Mouse (Mus musculus): ENCODE data around the gene Ada. TPM values are rescaled to one million over a fixed set of nuclear protein-coding genes. Genes with fewer than 3 reads are reported as not detected.

Gene Ada
- total and polyA plus RNA-seq, 3 experiments = 18.0 to 24.0 (median 19.9) TPM

- H3K9me3 ChIP-seq (replicated peaks; ENCODE audit: low read length) = no peaks in the 10 kb centered on the region
- H3K4me2 ChIP-seq (ENCODE audit: insufficient read depth, low read depth, poor library complexity, severe bottlenecking) = no peak overlapping the region
- no peak for DNase-seq (ENCODE audit: extremely low read depth)
- H3K27me3 ChIP-seq (replicated peaks) = no peaks in the 10 kb centered on the region
- no peak overlapping the region for H3K9ac ChIP-seq (ENCODE audit: insufficient read depth, low read depth)
- peaks cover 72% of the 10 kb centered on the region for H3K79me2 ChIP-seq (replicated peaks; ENCODE audit: control insufficient read depth, extremely low read depth, insufficient read depth, poor library complexity, severe bottlenecking)
- peaks cover 11 to 82% of the 10 kb centered on the region in 2 experiments for H3K36me3 ChIP-seq (replicated peaks in 1 of 2; ENCODE audit: control insufficient read depth in 1 of 2, insufficient read depth in 1 of 2, low read length in 1 of 2)
- dilution Hi-C loops (cut with MboI; ENCODE audit: extremely low pct_ligation_motif_present, extremely low pct_unique_long_range_greater_than_20kb, low sequenced_read_pairs) = no loop called here
- peaks cover 40 to 96% of the 10 kb centered on the region in 2 experiments for H3K4me1 ChIP-seq (ENCODE audit: control insufficient read depth in 1 of 2, insufficient read depth in 2 of 2)
- no peak overlapping the region for H3K4me3 ChIP-seq (replicated peaks in 1 of 3; ENCODE audit: low read depth in 2 of 3, low read length in 2 of 3, poor library complexity in 1 of 3)
- TF ChIP-seq ZNF384 (IDR thresholded peaks at IDR 0.05; ENCODE audit: low read depth, low read length) = peak; percentile 39; the same call in 1 of the 2 replicates
- no peak for TF ChIP-seq HCFC1 (IDR thresholded peaks at IDR 0.05; ENCODE audit: low read depth, low read length)
- in situ Hi-C loops (cut with MboI; ENCODE audit: low pct_ligation_motif_present, low pct_unique_long_range_greater_than_20kb, low sequenced_read_pairs) = no loop called here
- peak overlapping the region; percentile 30; the same call in 1 of the 2 replicates for H3K27ac ChIP-seq (ENCODE audit: insufficient read depth, low read depth)
Measured at GRCm38 (mm10) chr2:163713340-163713739, 36.7 kb downstream of the Ada start.

GRCm38 (mm10) chr2:163712874-163713273 is 37.2 kb downstream of the Ada start:
- DNase-seq (ENCODE audit: extremely low read depth) = no peak
- H3K27ac ChIP-seq (ENCODE audit: insufficient read depth, low read depth) = peak overlapping the region; percentile 88
- H3K4me3 ChIP-seq (replicated peaks in 1 of 3; ENCODE audit: low read depth in 2 of 3, low read length in 2 of 3, poor library complexity in 1 of 3) = no peak overlapping the region
- dilution Hi-C loops (cut with MboI; ENCODE audit: extremely low pct_ligation_motif_present, extremely low pct_unique_long_range_greater_than_20kb, low sequenced_read_pairs) (no loop called here), in situ Hi-C loops (cut with MboI; ENCODE audit: low pct_ligation_motif_present, low pct_unique_long_range_greater_than_20kb, low sequenced_read_pairs) (no loop called here)
- peaks cover 72% of the 10 kb centered on the region for H3K79me2 ChIP-seq (replicated peaks; ENCODE audit: control insufficient read depth, extremely low read depth, insufficient read depth, poor library complexity, severe bottlenecking)
- peaks cover 41 to 96% of the 10 kb centered on the region in 2 experiments for H3K4me1 ChIP-seq (ENCODE audit: control insufficient read depth in 1 of 2, insufficient read depth in 2 of 2)
- 0 out of 2 replicates have a peak overlapping the region, but pooled peaks have one; percentile 16 for H3K4me2 ChIP-seq (ENCODE audit: insufficient read depth, low read depth, poor library complexity, severe bottlenecking)
- H3K27me3 ChIP-seq (replicated peaks) = no peaks in the 10 kb centered on the region
- 0 out of 2 replicates have a peak, but pooled peaks have one; percentile 12 for TF ChIP-seq MAZ (IDR thresholded peaks at IDR 0.05; ENCODE audit: low read depth, low read length)
- no peak for TF ChIP-seq BHLHE40 (IDR thresholded peaks at IDR 0.05; ENCODE audit: low read depth, low read length)
- no peaks in the 10 kb centered on the region for H3K9me3 ChIP-seq (replicated peaks; ENCODE audit: low read length)
- H3K9ac ChIP-seq (ENCODE audit: insufficient read depth, low read depth) = 0 out of 2 replicates have a peak overlapping the region, but pooled peaks have one; percentile 22
- peaks cover 11 to 83% of the 10 kb centered on the region in 2 experiments for H3K36me3 ChIP-seq (replicated peaks in 1 of 2; ENCODE audit: control insufficient read depth in 1 of 2, insufficient read depth in 1 of 2, low read length in 1 of 2)

DNA sequence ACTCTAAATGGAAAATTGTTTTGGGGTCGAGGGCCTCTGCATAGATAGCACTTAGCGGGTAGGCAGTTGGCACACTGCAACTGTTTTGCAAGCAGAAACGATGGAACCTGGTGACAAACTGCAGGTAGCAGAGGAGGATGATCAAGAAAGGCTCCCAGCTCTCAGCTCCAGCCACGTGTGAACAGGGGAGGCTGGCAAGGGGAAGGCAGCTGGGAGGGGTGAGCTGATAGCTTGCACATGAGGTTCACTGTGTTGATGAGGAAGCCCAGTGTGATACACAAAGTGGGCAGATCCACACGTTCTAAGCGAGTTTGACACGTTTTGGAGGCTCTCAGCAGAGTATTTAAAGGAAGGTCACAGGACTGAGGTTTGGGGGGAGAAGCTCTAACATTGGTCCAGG is 37.6 kb downstream of the Ada start:
- H3K9ac ChIP-seq (ENCODE audit: insufficient read depth, low read depth) = peak overlapping the region; percentile 22; the same call in 1 of the 2 replicates
- peaks cover 74% of the 10 kb centered on the region for H3K79me2 ChIP-seq (replicated peaks; ENCODE audit: control insufficient read depth, extremely low read depth, insufficient read depth, poor library complexity, severe bottlenecking)
- peak overlapping the region; percentile 16; the same call in 1 of the 2 replicates for H3K4me2 ChIP-seq (ENCODE audit: insufficient read depth, low read depth, poor library complexity, severe bottlenecking)
- no peak for DNase-seq (ENCODE audit: extremely low read depth)
- H3K36me3 ChIP-seq (replicated peaks in 1 of 2; ENCODE audit: control insufficient read depth in 1 of 2, insufficient read depth in 1 of 2, low read length in 1 of 2) = peaks cover 11 to 84% of the 10 kb centered on the region in 2 experiments
- H3K9me3 ChIP-seq (replicated peaks; ENCODE audit: low read length) = no peaks in the 10 kb centered on the region
- H3K4me1 ChIP-seq (ENCODE audit: control insufficient read depth in 1 of 2, insufficient read depth in 2 of 2) = peaks cover 41 to 96% of the 10 kb centered on the region in 2 experiments
- H3K27me3 ChIP-seq (replicated peaks) = no peaks in the 10 kb centered on the region
- H3K4me3 ChIP-seq (replicated peaks in 1 of 3; ENCODE audit: low read depth in 2 of 3, low read length in 2 of 3, poor library complexity in 1 of 3) = no peak overlapping the region
- dilution Hi-C loops (cut with MboI; ENCODE audit: extremely low pct_ligation_motif_present, extremely low pct_unique_long_range_greater_than_20kb, low sequenced_read_pairs) (no loop called here), in situ Hi-C loops (cut with MboI; ENCODE audit: low pct_ligation_motif_present, low pct_unique_long_range_greater_than_20kb, low sequenced_read_pairs) (no loop called here)
- peak overlapping the region; percentile 88 for H3K27ac ChIP-seq (ENCODE audit: insufficient read depth, low read depth)
- no peak for TF ChIP-seq ELF1 (IDR thresholded peaks at IDR 0.05; ENCODE audit: low read depth, low read length)
- TF ChIP-seq ZNF384 (IDR thresholded peaks at IDR 0.05; ENCODE audit: low read depth, low read length) = no peak
- no peak for TF ChIP-seq CHD1 (IDR thresholded peaks at IDR 0.05; ENCODE audit: low read depth, low read length)
- 0 out of 2 replicates have a peak, but pooled peaks have one; percentile 16 for TF ChIP-seq RCOR1 (conservative IDR thresholded peaks at IDR 0.05; ENCODE audit: low read depth, low read length)
- TF ChIP-seq ZC3H11A (IDR thresholded peaks at IDR 0.05; ENCODE audit: low read depth, low read length) = no peak
- TF ChIP-seq MYC (IDR thresholded peaks at IDR 0.05; ENCODE audit: low read depth, low read length) = 0 out of 2 replicates have a peak, but pooled peaks have one; percentile 69
- no peak for TF ChIP-seq EP300 (IDR thresholded peaks at IDR 0.05; ENCODE audit: low read length)
- TF ChIP-seq CTCF (conservative IDR thresholded peaks at IDR 0.05 in 1 of 2, IDR thresholded peaks at IDR 0.05 in 1 of 2; ENCODE audit: low read depth in 2 of 2, low read length in 2 of 2) = no peak
- no peak for TF ChIP-seq MEF2A (IDR thresholded peaks at IDR 0.05; ENCODE audit: borderline replicate concordance, low read depth, low read length)
- TF ChIP-seq MAZ (IDR thresholded peaks at IDR 0.05; ENCODE audit: low read depth, low read length) = 0 out of 2 replicates have a peak, but pooled peaks have one; percentile 34
- TF ChIP-seq PAX5 (IDR thresholded peaks at IDR 0.05; ENCODE audit: low read length) = no peak
- no peak for TF ChIP-seq ZMIZ1 (IDR thresholded peaks at IDR 0.05; ENCODE audit: low read depth, low read length)
- TF ChIP-seq IRF4 (IDR thresholded peaks at IDR 0.05; ENCODE audit: low read depth, low read length) = no peak
- TF ChIP-seq MXI1 (IDR thresholded peaks at IDR 0.05; ENCODE audit: low read depth, low read length) = peak; percentile 50
- TF ChIP-seq E2F4 (IDR thresholded peaks at IDR 0.05; ENCODE audit: insufficient replicate concordance, low read depth, low read length) = no peak
- TF ChIP-seq JUND (conservative IDR thresholded peaks at IDR 0.05; ENCODE audit: low read depth, low read length) = no peak
- TF ChIP-seq MAFK (IDR thresholded peaks at IDR 0.05; ENCODE audit: insufficient replicate concordance, low read length) = no peak
- peak; percentile 64 for TF ChIP-seq BHLHE40 (IDR thresholded peaks at IDR 0.05; ENCODE audit: low read depth, low read length)
- TF ChIP-seq RAD21 (IDR thresholded peaks at IDR 0.05; ENCODE audit: low read depth, low read length) = no peak
- TF ChIP-seq USF2 (conservative IDR thresholded peaks at IDR 0.05; ENCODE audit: low read depth, low read length) = no peak
- TF ChIP-seq JUN (IDR thresholded peaks at IDR 0.05; ENCODE audit: insufficient read depth, low read depth, low read length) = no peak
- TF ChIP-seq UBTF (IDR thresholded peaks at IDR 0.05; ENCODE audit: low read depth, low read length) = no peak
- TF ChIP-seq HCFC1 (IDR thresholded peaks at IDR 0.05; ENCODE audit: low read depth, low read length) = no peak
- TF ChIP-seq POLR2A (IDR thresholded peaks at IDR 0.05; ENCODE audit: low read depth, low read length) = no peak
- TF ChIP-seq ZKSCAN1 (IDR thresholded peaks at IDR 0.05; ENCODE audit: borderline replicate concordance, low read depth, low read length) = no peak

Measured in CH12.LX (cell line).